Mouse (Mus musculus): ENCODE measurements around the gene Olfr593. TPM values are rescaled to one million over a fixed set of nuclear protein-coding genes. Genes with fewer than 3 reads are reported as not detected.
"Not testable (repeated sequence)": the region's sequence is repeated elsewhere in the genome, so short reads cannot be mapped to it uniquely, and the experiment has no call there.

Gene Olfr593
- total RNA-seq (2021) = not detected
- long read RNA-seq, experiment 1 = 0 reads
- long read RNA-seq, experiment 2 = 0 reads

- no peak for DNase-seq (ENCODE audit: low spot score in 2 of 2)
Observed at GRCm38 (mm10) chr7:103211562-103211961, at the start of gene Olfr593. Gene Olfr593 (plus strand): TSS chr7:103211862.

GRCm38 (mm10) chr7:103169697-103170096 lies 42.0 kb upstream of the Olfr593 start:
- no peak for DNase-seq (ENCODE audit: low spot score in 2 of 2)

- DNase-seq (ENCODE audit: low spot score in 2 of 2) = no peak
Observed at GRCm38 (mm10) chr7:103178240-103178639, 33.4 kb upstream of the Olfr593 start, which contains the start of gene Olfr591. Gene Olfr591 (minus strand): TSS chr7:103178340.

- DNase-seq (ENCODE audit: low spot score in 2 of 2) = not testable (repeated sequence)
Observed at GRCm38 (mm10) chr7:103184503-103184902, 27.2 kb upstream of the Olfr593 start, which contains the start of gene Olfr592. Gene Olfr592 (plus strand): TSS chr7:103184803.

- DNase-seq (ENCODE audit: low spot score in 2 of 2) = not testable (repeated sequence)
Observed at GRCm38 (mm10) chr7:103212050-103212449, 388 bp downstream of the Olfr593 start.

- no peak for DNase-seq (ENCODE audit: low spot score in 2 of 2)
Observed at GRCm38 (mm10) chr7:103216696-103217095, 5.0 kb downstream of the Olfr593 start, which contains the start of gene Olfr594. Gene Olfr594 (plus strand): TSS chr7:103216996.

GRCm38 (mm10) chr7:103252405-103252804 lies 40.7 kb downstream of the Olfr593 start, which contains the start of gene Usp17ld:
Gene Usp17ld (minus strand): TSS chr7:103252505.
- DNase-seq (ENCODE audit: low spot score in 2 of 2) = not testable (repeated sequence)

Small RNA genes lying within 50 kb of the gene (microRNA-seq; reads per million reads assigned to microRNA genes)
- 0 reads per million in 2 experiments for gene Gm25171

Other genes starting within 250 kb of the Olfr593 start
- not detected for gene Olfr576, start 249.2 kb upstream of the Olfr593 start, total RNA-seq (2021)
- not detected for gene Olfr577, start 235.9 kb upstream of the Olfr593 start, total RNA-seq (2021)
- not detected for gene Olfr578, start 222.5 kb upstream of the Olfr593 start, total RNA-seq (2021)
- gene Olfr582, start 173.8 kb upstream of the Olfr593 start, total RNA-seq (2021) = not detected
- not detected for gene Olfr583, start 160.6 kb upstream of the Olfr593 start, total RNA-seq (2021)
- not detected for gene Olfr584, start 130.0 kb upstream of the Olfr593 start, total RNA-seq (2021)
- gene Olfr585, start 114.1 kb upstream of the Olfr593 start, total RNA-seq (2021) = not detected
- gene Olfr586, start 86.2 kb upstream of the Olfr593 start, total RNA-seq (2021) = not detected
- not detected for gene Olfr588-ps1, start 71.0 kb upstream of the Olfr593 start, total RNA-seq (2021)
- gene Olfr589, start 55.5 kb upstream of the Olfr593 start, total RNA-seq (2021) = not detected
- not detected for gene Olfr591, start 33.5 kb upstream of the Olfr593 start, total RNA-seq (2021)
- not detected for gene Olfr592, start 27.1 kb upstream of the Olfr593 start, total RNA-seq (2021)
- not detected for gene Olfr594, start 5.1 kb downstream of the Olfr593 start, total RNA-seq (2021)
- not detected for gene Usp17ld, start 40.6 kb downstream of the Olfr593 start, total RNA-seq (2021)
- gene Olfr596, start 93.8 kb downstream of the Olfr593 start, total RNA-seq (2021) = not detected
- not detected for gene Olfr597, start 104.5 kb downstream of the Olfr593 start, total RNA-seq (2021)
- not detected for gene Olfr598, start 111.7 kb downstream of the Olfr593 start, total RNA-seq (2021)
- not detected for gene Olfr599, start 124.1 kb downstream of the Olfr593 start, total RNA-seq (2021)
- gene Olfr600, start 137.8 kb downstream of the Olfr593 start, total RNA-seq (2021) = not detected
- gene Olfr601, start 150.8 kb downstream of the Olfr593 start, total RNA-seq (2021) = not detected
- not detected for gene Olfr603, start 174.3 kb downstream of the Olfr593 start, total RNA-seq (2021)
- gene Usp17lc, start 203.2 kb downstream of the Olfr593 start, total RNA-seq (2021) = not detected
- gene Olfr605, start 233.6 kb downstream of the Olfr593 start, total RNA-seq (2021) = not detected
- not detected for gene Olfr606, start 237.2 kb downstream of the Olfr593 start, total RNA-seq (2021)